Mouse (Mus musculus) CD8-positive naive resting alpha-beta T cell, adult 2 months (primary cell): Measurements from ENCODE around the gene Rps9.

Experiments used
- DNase-seq, 2 experiments: peaks; one replicate each; pipeline ENCODE4 v3.0.0; 2022; ENCODE audit warnings: low read depth in 2 of 2, low spot score in 2 of 2

Rps9 gene

GRCm38 (mm10) chr7:3703879-3704441 lies at the start of gene Rps9:
Rps9 (plus strand) TSS chr7:3703993.
- peak; percentile 93 to 95 for DNase-seq

GRCm38 (mm10) chr7:3656966-3657365 lies 46.8 kb upstream of the Rps9 start:
- no peak for DNase-seq

- no peak for DNase-seq
These were observed 45.2 kb upstream of the Rps9 start for GRCm38 (mm10) chr7:3658578-3658977.

- DNase-seq, result no peak
These were observed 39.1 kb upstream of the Rps9 start for GRCm38 (mm10) chr7:3664524-3665214.

- peak; percentile 91 for DNase-seq
These were observed 38.3 kb upstream of the Rps9 start, which contains the start of gene Leng1 for GRCm38 (mm10) chr7:3665215-3666114. Leng1 (minus strand) TSS chr7:3665840.

- no peak for DNase-seq
These were observed 36.8 kb upstream of the Rps9 start for GRCm38 (mm10) chr7:3666921-3667391.

- peak; percentile 71 to 81 for DNase-seq
These were observed 29.1 kb upstream of the Rps9 start for GRCm38 (mm10) chr7:3674507-3675227.

GRCm38 (mm10) chr7:3675228-3675548 lies 28.6 kb upstream of the Rps9 start:
- no peak for DNase-seq

- DNase-seq, result no peak
These were observed 27.4 kb upstream of the Rps9 start for GRCm38 (mm10) chr7:3676371-3676770.

GRCm38 (mm10) chr7:3677342-3677741 lies 26.5 kb upstream of the Rps9 start, which contains the start of gene Tmc4:
Tmc4 (minus strand) TSS chr7:3677553.
- DNase-seq, result no peak

GRCm38 (mm10) chr7:3683908-3684550 lies 19.8 kb upstream of the Rps9 start:
- DNase-seq, result no peak

- DNase-seq, result no peak
These were observed 19.1 kb upstream of the Rps9 start for GRCm38 (mm10) chr7:3684698-3685097.

GRCm38 (mm10) chr7:3685400-3686187 lies 18.2 kb upstream of the Rps9 start:
- no peak for DNase-seq

- no peak for DNase-seq
These were observed 11.9 kb upstream of the Rps9 start for GRCm38 (mm10) chr7:3691919-3692318.

- DNase-seq, result no peak
These were observed 11.3 kb upstream of the Rps9 start, which contains the start of gene Tsen34 for GRCm38 (mm10) chr7:3692382-3692986. Tsen34 (plus strand) TSS chr7:3692863.

- DNase-seq, result peak; percentile 97 to 98
These were observed 10.6 kb upstream of the Rps9 start, which contains the start of gene Mboat7 for GRCm38 (mm10) chr7:3692987-3693808. Mboat7 (minus strand) TSS chr7:3693523.

- no peak for DNase-seq
These were observed 10.1 kb upstream of the Rps9 start for GRCm38 (mm10) chr7:3693809-3694075.

- peak; percentile 40 to 57 for DNase-seq
These were observed 9.5 kb upstream of the Rps9 start for GRCm38 (mm10) chr7:3694076-3694948.
